Mouse (Mus musculus) embryonic facial prominence, embryonic 14.5 days (tissue): ENCODE measurements around the gene Lrrfip2. TPM values are rescaled to one million over a fixed set of nuclear protein-coding genes. Genes with fewer than 3 reads are reported as not detected.

Source experiments
- ATAC-seq: fragments of 200-750 bp; cut with Nextera tagmentation; 2 replicates; pipeline ENCODE4 v1.8.0; 2017; ENCODE audit warnings: low read depth, moderate number of reproducible peaks, moderate TSS enrichment
- DNase-seq: peaks from one replicate; pipeline ENCODE4 v3.0.0-alpha.2; 2015; ENCODE audit warnings: low spot score
- H3K27ac ChIP-seq: fragments of 300-500 bp; sonication (generic); replicated peaks from 2 replicates; pipeline ENCODE4 v1.5.1; 2014; ENCODE audit warnings: low read depth, mild to moderate bottlenecking, low read length, moderate library complexity
- H3K27me3 ChIP-seq: fragments of 300-500 bp; sonication (generic); replicated peaks from 2 replicates; pipeline ENCODE4 v1.6.1; 2014; ENCODE audit warnings: low read length; ENCODE audit not compliant: control insufficient read depth, insufficient read depth
- H3K36me3 ChIP-seq: fragments of 300-500 bp; sonication (generic); 2 replicates; pipeline ENCODE4 v1.6.1; 2014; ENCODE audit warnings: low read length, mixed read lengths; ENCODE audit not compliant: control insufficient read depth, insufficient read depth
- H3K4me1 ChIP-seq: fragments of 300-500 bp; sonication (generic); 2 replicates; pipeline ENCODE4 v1.6.1; 2014; ENCODE audit warnings: antibody characterized with exemption, low read length; ENCODE audit not compliant: control insufficient read depth, insufficient read depth
- H3K4me2 ChIP-seq: fragments of 300-500 bp; sonication (generic); 2 replicates; pipeline ENCODE4 v1.6.1; 2014; ENCODE audit warnings: low read depth, mild to moderate bottlenecking, low read length, moderate library complexity, mixed read lengths
- H3K4me3 ChIP-seq: fragments of 300-500 bp; sonication (generic); 2 replicates; pipeline ENCODE4 v1.5.1; 2014; ENCODE audit warnings: low read depth, mild to moderate bottlenecking, low read length
- H3K9ac ChIP-seq: fragments of 300-500 bp; sonication (generic); 2 replicates; pipeline ENCODE4 v1.6.1; 2014; ENCODE audit warnings: low read depth, mild to moderate bottlenecking, low read length, moderate library complexity, mixed read lengths
- H3K9me3 ChIP-seq: fragments of 300-500 bp; sonication (generic); 2 replicates; pipeline ENCODE4 v1.6.1; 2016; ENCODE audit warnings: low read length; ENCODE audit not compliant: control insufficient read depth
- WGBS: fragments of 180-500 bp; shearing (Covaris S2); extraction: QIAGEN DNeasy Blood & Tissue Kit; methylation state at CpG from one replicate; pipeline ENCODE4 v1.1.7; 2014; 5-methylcytosine and 5-hydroxymethylcytosine counted together
- polyA plus RNA-seq: library from polyadenylated mRNA; unstranded; fragments of >200 nt; fragmentation: Nextera tagmentation; extraction: Ambion mirVana; gene quantifications from 2 replicates; pipeline ENCODE4 v1.2.1, GENCODE M21; 2014

Gene Lrrfip2
- polyA plus RNA-seq, 1 experiment from 2014 or later: 39.2 TPM

GRCm38 (mm10) chr9:111086995-111087606 lies 30.3 kb upstream of the Lrrfip2 start:
- WGBS: 28% methylated on average over 3 of the region's 3 CpGs
- no peak for DNase-seq
- ATAC-seq: no peak

GRCm38 (mm10) chr9:111087960-111088359 lies 29.4 kb upstream of the Lrrfip2 start:
- Histone ChIP-seq H3K27me3 (no peaks in the 10 kb centered on the region), H3K4me2 (no peak overlapping the region), H3K36me3 (no peaks in the 10 kb centered on the region), H3K4me3 (no peak overlapping the region), H3K4me1 (peaks cover 9% of the 10 kb centered on the region), H3K27ac (no peak overlapping the region), H3K9me3 (no peaks in the 10 kb centered on the region), H3K9ac (no peak overlapping the region)
- DNase-seq: no peak
- WGBS: 3% methylated on average over 5 of the region's 5 CpGs
- ATAC-seq: no peak

More at GRCm38 (mm10) chr9:111086995-111087606, 30.3 kb upstream of the Lrrfip2 start:
- Histone ChIP-seq H3K27me3 (no peaks in the 10 kb centered on the region), H3K4me2 (no peak overlapping the region), H3K36me3 (no peaks in the 10 kb centered on the region), H3K9ac (no peak overlapping the region), H3K4me3 (no peak overlapping the region), H3K4me1 (peaks cover 9% of the 10 kb centered on the region), H3K27ac (no peak overlapping the region), H3K9me3 (no peaks in the 10 kb centered on the region)

DNA sequence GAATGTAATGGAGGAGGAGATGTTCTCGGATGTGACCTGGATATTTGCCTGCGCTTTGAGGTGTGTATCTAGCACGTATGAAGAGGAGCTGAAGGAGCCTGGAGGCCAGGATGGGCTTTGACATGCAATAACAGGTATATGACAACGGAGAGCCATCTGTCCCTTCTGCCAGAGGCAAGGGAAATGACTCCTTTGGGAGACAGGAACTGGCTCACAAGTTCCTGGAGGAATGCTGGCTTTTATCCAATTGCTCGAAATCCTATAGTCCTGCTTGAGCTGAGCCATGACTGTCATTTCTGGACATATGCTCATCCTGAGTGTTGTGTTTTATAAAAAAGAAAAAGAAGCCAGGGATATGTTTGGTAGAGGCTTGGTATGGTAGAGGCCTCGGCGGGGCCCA lies 28.5 kb upstream of the Lrrfip2 start:
- H3K9ac ChIP-seq: no peak overlapping the region

DNA sequence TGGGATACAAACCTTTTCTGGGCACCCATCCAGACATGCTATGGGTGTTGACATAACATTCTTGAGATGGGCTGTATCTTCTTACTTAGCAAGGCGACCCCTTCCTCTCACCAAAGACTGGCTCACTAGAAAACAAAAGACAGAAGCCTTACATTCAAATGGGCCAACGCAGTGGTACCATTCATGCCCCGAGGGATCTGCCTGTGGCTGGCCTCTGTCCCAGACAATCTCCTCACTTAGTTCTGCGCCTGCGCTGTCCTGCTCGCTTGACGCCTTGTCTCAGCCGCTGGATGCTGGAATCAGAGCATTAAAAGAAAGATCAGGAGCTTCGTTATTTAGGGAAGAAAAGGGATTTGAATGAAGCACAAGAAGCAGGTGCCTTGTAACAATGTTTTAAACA lies 24.7 kb upstream of the Lrrfip2 start:
- H3K9ac ChIP-seq: no peak overlapping the region
- peaks cover 9% of the 10 kb centered on the region for H3K4me1 ChIP-seq
- no peaks in the 10 kb centered on the region for H3K27me3 ChIP-seq
- H3K27ac ChIP-seq: no peak overlapping the region
- ATAC-seq (no peak), DNase-seq (peak; percentile 48)
- H3K4me2 ChIP-seq: no peak overlapping the region
- WGBS: 55% methylated on average over 9 of the region's 9 CpGs
- no peak overlapping the region for H3K4me3 ChIP-seq
- no peaks in the 10 kb centered on the region for H3K36me3 ChIP-seq
- H3K9me3 ChIP-seq: no peaks in the 10 kb centered on the region

More for the DNA sequence above, 28.5 kb upstream of the Lrrfip2 start:
- DNase-seq (peak; percentile 47), ATAC-seq (no peak)
- Histone ChIP-seq H3K4me3 (no peak overlapping the region), H3K9me3 (no peaks in the 10 kb centered on the region), H3K4me2 (no peak overlapping the region), H3K27ac (no peak overlapping the region), H3K4me1 (peaks cover 9% of the 10 kb centered on the region), H3K27me3 (no peaks in the 10 kb centered on the region), H3K36me3 (no peaks in the 10 kb centered on the region)
- WGBS: 36% methylated on average over 7 of the region's 7 CpGs

GRCm38 (mm10) chr9:111093094-111093493 lies 24.3 kb upstream of the Lrrfip2 start:
- Histone ChIP-seq H3K27me3 (no peaks in the 10 kb centered on the region), H3K9me3 (no peaks in the 10 kb centered on the region), H3K4me3 (no peak overlapping the region), H3K4me1 (peaks cover 9% of the 10 kb centered on the region), H3K27ac (no peak overlapping the region), H3K36me3 (no peaks in the 10 kb centered on the region), H3K4me2 (no peak overlapping the region), H3K9ac (no peak overlapping the region)
- WGBS: 26% methylated on average over 5 of the region's 5 CpGs
- DNase-seq (peak; percentile 66), ATAC-seq (no peak)

DNA sequence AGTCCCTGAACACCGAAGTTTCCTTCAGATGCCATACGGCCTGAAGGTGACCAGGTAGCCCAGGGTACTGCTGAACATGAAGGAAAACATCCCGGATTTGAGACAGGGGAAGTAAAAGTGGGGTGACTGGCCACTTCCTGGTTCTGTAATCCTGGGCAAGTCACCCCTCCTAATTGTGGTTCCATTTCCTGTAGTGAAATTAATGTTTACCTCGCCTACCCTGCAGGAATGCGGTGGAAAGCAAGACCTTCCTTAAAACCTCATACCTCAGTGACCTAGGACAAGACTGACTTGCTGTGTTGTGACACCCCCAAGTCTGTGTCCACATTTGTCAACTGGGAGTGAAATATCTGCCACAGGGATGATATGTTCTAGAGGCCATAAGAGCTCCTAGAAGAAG lies 22.8 kb upstream of the Lrrfip2 start:
- H3K4me1 ChIP-seq: no peaks in the 10 kb centered on the region
- 75% methylated on average over 5 of the region's 5 CpGs for WGBS
- no peaks in the 10 kb centered on the region for H3K36me3 ChIP-seq
- H3K9me3 ChIP-seq: no peaks in the 10 kb centered on the region
- no peak overlapping the region for H3K27ac ChIP-seq
- no peak for DNase-seq
- no peak for ATAC-seq
- no peaks in the 10 kb centered on the region for H3K27me3 ChIP-seq
- H3K4me3 ChIP-seq: no peak overlapping the region
- H3K9ac ChIP-seq: no peak overlapping the region
- no peak overlapping the region for H3K4me2 ChIP-seq

GRCm38 (mm10) chr9:111095710-111096109 lies 21.7 kb upstream of the Lrrfip2 start:
- Histone ChIP-seq H3K27me3 (no peaks in the 10 kb centered on the region), H3K4me1 (no peaks in the 10 kb centered on the region), H3K36me3 (no peaks in the 10 kb centered on the region), H3K9me3 (no peaks in the 10 kb centered on the region), H3K9ac (no peak overlapping the region), H3K4me3 (no peak overlapping the region), H3K4me2 (no peak overlapping the region), H3K27ac (no peak overlapping the region)
- ATAC-seq: no peak
- WGBS: 76% methylated on average over 7 of the region's 7 CpGs
- no peak for DNase-seq

GRCm38 (mm10) chr9:111096419-111097326 lies 20.7 kb upstream of the Lrrfip2 start:
- Histone ChIP-seq H3K9ac (no peak overlapping the region), H3K36me3 (no peaks in the 10 kb centered on the region), H3K27ac (no peak overlapping the region), H3K4me1 (no peaks in the 10 kb centered on the region), H3K9me3 (no peaks in the 10 kb centered on the region), H3K4me2 (no peak overlapping the region), H3K27me3 (no peaks in the 10 kb centered on the region), H3K4me3 (no peak overlapping the region)
- 76% methylated on average over 16 of the region's 16 CpGs for WGBS
- DNase-seq (no peak), ATAC-seq (0 out of 2 replicates have a peak, but pooled peaks have one; percentile 28)
